Mouse (Mus musculus): ENCODE data around the gene Gse1.

The Gse1 gene

DNA sequence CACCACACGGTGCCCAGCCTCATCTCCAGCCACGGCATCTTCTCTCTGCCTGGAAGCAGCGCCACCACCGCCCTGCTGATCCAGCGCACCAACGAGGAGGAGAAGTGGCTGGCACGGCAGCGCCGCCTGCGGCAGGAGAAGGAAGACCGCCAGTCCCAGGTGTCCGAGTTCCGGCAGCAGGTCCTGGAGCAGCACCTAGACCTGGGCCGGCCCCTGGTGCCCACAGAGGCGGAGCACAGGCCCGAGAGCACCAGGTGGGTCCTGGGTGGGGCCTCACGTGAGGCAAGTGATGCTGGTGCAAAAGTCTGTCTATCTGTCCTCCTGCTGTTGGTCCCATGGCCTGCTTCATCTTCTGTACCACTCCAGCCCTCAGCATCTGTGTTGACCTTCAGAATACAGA lies 340.9 kb downstream of the Gse1 start:
- DNase-seq (ENCODE audit: low read depth, low spot score) = no peak

DNA sequence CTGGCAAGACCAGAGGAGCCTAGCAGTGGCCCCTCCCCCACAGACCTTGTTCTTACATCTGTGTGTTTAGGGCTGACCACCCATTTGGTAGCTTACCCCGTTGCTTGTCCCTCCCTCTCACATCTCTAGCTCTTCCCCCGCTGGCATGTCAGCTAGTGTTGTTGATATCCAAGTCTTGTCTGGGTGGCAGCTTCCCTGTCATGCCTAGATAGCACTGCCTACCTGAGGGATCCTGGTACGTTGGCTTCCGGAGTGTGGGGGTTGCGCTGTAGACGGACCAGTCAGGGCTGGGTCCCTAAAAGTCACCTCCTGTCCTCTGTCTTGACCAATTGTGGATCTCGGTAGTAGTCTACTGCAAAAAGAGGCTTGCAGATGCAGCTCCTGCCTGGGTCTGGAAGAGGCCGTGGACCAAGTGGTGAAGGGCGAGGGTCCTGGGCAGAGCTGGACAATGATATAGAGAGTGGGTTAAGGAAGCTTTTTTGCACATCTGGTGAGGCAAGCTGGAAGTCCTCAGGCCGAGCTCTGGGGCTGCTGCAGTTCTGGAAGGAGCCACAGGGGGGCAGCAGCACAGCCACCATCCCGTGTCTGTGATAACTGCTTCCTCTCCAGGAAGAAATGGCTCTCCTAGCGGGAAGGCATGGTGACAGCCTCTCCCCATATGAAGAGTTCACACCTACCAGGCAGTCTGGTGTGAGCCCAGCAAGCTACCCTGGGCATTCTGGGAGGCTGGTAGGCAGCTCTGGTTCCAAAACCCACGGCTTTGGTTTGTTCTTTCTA lies 341.9 kb downstream of the Gse1 start:
- DNase-seq (ENCODE audit: low read depth, low spot score) = peak; percentile 57

DNA sequence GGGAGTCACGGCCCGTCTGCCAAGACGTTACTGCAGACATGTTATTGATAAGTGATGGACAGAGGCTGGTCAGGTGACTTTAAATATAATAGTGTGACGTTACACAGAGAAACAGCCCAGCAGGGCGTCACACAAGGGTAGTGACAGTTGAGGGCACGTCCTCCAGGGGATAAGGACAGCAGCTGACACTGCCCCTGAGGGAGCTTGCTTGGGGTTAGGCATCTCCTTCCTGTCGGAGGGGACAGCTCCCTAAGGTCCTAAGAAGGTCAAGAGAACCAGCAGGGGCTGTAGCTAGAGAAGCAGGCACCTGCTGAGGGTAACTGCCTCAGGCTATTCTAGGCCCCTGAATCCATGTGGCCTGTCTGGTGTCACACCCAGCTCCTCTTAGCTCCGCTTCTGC lies 343.3 kb downstream of the Gse1 start:
- no peak for DNase-seq (ENCODE audit: low read depth, low spot score)

DNA sequence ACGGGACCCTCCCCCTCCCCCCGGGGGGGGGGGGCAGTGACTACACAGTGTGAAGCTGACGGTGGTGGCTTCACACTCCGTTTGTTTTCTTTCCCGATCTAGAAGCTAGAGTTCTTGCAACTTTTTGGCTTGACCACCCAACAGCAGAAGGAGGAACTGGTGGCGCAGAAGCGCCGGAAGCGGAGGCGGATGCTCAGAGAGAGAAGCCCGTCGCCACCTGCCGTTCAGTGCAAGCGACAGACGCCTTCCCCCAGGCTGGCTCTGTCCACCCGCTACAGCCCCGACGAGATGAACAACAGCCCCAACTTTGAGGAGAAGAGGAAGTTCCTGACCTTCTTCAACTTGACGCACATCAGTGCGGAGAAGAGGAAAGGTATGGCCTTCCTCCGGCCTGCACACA lies 344.3 kb downstream of the Gse1 start:
- DNase-seq (ENCODE audit: low read depth, low spot score) = no peak

DNA sequence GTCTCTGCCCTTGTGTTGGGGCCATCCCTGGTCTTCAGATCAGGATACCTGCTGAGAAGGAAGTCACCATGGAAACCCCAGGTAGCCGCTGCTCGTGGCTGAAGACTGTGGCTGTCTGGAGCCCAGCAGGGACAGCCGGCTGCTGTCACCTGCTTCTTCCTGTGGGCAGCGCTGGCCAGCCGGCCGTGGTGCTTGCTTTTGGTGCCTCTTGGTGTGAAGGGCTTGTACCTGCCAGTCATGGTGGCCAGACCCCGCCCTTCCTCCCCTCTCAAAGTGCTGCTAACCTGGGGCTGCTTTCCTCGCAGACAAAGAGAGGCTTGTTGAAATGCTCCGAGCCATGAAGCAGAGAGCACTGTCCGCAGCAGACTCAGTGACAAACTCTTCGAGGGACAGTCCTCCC lies 345.6 kb downstream of the Gse1 start:
- no peak for DNase-seq (ENCODE audit: low read depth, low spot score)

DNA sequence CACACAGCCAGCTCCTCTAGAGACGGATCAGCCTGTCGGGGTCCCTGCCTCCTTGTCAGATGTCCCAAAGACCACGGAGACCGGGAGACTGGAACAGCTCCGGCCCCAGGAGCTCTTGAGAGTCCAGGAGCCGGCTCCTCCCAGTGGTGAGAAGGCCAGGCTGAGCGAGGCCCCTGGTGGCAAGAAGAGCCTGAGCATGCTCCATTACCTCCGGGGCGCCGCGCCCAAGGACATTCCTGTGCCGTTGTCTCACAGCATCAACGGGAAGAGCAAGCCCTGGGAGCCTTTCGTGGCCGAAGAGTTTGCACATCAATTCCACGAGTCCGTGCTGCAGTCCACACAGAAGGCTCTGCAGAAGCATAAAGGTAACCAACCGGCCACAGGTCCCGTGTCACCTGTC lies 346.7 kb downstream of the Gse1 start:
- DNase-seq (ENCODE audit: low read depth, low spot score) = no peak

DNA sequence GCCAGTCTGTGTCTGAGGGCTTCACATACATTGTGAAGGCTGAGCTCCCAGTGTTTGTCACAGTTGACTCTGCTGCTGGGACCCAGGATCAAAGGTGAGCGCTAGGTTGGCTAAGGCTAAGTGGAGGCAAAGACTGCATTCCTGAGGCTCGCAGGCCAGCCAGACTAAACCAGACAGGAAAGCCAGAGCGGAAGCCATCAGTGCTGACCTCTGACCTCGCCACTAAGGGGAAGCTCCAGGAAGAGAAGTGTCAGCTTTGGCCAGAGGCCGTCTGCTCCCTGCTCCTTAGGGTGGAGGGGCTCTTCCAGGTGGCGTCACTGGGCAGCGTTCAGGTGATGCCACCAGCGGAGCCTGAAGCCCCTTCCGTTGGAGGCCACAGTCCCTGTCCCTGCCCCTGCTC lies 347.5 kb downstream of the Gse1 start:
- no peak for DNase-seq (ENCODE audit: low read depth, low spot score)

DNA sequence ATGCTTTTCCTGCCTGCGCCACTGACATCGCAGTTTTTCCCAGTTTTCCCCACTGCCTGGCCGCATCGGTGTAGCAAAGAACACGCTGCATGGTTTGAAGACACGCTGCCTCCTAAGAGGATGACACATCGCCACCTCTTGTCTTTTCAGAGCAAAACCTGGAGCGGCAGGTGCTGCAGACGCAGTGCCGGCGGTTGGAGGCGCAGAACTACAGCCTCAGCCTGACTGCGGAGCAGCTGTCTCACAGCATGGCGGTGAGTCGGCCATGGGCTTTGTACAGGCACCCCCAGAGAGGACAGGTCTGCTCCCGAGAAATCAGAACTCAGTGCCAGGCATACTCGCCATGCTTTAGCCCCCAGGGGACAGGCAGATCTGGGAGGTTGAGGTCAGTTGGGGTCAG lies 349.6 kb downstream of the Gse1 start:
- DNase-seq (ENCODE audit: low read depth, low spot score) = no peak

DNA sequence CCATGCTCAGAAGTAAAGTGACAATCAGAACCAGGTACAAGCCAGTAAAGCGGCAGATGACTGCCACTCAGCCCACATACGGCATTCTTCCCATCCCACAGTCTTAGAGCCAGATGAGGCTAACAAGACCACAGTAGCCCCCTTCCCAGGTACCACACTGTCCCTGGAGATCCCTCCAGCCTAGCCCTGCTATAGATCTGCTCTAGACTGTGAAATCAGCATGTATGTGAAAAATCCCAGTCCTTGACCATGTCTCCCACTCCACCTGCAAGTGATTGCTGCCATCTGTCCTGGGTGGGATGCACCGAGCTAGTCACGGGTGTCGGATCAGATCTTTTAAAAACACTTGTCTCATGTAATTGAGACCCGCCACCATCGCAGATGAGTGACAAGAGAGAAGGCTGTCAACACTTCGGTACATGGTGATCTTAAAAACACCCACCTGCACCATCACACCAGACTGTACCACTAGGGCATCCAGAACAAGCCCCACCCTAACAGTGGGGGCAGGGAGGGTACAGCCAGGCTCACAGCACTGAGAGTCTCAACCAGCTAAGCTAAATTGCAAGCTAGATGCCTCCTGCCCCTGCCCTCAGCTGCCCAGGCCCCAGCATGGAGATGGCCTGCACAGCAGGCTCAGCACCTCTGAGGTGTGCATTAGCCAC lies 352.2 kb downstream of the Gse1 start:
- no peak for DNase-seq (ENCODE audit: low read depth, low spot score)

DNA sequence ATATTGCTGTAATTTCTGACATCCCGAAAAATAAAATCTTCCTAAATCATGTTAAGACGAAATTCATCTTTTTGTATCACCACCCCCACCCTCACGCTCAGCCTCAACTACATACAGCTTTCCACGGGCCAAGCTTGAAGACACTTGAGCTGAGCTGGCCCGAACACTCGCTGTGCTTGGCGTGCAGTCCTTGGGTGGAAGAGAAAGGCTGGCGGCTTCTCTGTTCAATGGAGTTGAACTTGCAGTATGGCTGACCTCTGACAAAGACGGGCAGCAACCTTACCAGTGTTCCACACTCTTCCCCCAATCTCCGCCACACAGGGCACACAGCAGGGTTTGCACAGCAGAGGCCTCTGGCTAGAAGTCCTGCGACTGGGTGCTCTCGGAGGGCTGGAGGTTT lies 353.1 kb downstream of the Gse1 start:
- DNase-seq (ENCODE audit: low read depth, low spot score) = no peak

DNA sequence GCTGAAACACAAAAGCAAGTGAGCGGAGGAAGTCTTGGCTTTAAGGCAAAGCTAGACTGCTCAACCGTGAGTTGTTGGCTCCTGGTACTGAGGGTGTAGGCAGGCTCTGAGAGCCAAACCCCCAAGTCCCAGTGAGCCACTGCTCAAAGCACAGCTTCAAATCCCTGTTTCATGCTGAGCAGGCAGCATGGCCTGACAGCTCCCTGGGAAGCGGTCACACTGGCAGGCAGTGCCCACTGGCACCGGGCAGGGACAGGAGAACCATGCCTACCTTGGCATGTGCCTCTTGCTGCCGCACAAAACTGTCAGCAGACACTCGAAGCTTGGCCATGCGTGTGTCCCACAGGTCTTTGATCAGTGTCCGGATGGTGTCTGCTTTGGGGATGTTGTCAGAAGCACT lies 353.6 kb downstream of the Gse1 start:
- DNase-seq (ENCODE audit: low read depth, low spot score) = no peak

DNA sequence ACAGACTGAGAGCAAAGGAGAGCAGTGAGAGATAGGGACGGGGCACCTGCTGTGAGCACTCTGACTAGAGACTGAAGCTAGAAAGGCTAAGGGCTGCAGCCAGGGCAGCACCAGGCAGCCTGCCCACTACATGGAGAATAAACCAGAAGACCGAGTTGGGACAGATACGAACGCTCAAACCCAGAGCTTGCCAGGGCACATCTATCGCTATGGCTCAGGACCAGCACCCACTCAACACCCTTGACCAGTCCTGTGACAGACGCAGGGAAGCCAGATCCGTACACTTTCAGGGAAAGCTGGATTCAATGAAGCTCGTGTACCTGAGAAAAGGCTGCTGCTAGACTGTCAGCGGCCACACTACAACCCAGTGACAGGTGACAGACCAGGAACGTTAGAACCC lies 357.3 kb downstream of the Gse1 start:
- DNase-seq (ENCODE audit: low read depth, low spot score) = no peak

DNA sequence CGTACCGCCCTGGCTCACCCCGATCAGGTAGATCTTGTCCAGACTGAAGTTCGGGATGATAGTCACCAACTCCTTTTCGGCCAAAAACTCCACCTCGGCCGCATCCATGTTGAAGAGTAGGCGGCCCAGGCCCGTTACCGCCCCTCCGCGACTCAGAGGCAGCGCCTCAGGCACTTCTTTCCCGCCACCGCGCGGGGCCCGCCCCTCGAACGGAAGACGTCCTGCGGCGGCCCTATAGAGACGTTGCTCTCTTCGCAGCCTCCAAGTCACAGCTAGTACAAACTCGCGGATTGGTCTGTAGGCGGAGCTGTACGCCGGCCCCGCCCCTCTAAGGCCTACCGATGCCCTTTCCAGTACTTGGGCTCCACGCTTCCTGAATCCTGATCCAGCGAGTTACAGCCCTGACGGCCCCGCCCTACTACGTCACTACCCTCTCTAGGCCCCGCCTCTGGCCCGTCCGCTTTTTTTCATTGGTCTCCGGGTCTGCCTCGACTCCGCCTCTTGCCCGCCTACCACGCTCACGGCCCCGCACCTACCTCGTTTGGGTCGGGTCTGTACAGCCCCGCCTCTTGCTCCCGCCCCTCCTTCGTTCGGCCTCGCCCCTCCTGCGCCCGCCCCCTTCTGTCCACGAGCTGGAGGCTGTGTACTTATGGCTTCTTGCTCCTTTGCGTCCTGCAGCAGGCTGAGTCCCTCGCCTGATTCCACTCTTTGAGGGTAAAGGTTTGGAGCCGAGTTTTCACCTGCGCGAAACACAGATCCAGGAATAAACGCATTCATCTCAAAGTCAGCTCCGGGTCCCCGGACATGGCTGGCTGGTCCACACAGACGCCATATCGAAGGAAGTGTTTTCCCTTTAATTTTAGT lies 360.9 kb downstream of the Gse1 start, which contains the start of gene Gins2:
TSS of gene Gins2 (minus strand) at position 397 of the 864 bp plus-strand sequence.
- peak; percentile 98 for DNase-seq (ENCODE audit: low read depth, low spot score)

DNA sequence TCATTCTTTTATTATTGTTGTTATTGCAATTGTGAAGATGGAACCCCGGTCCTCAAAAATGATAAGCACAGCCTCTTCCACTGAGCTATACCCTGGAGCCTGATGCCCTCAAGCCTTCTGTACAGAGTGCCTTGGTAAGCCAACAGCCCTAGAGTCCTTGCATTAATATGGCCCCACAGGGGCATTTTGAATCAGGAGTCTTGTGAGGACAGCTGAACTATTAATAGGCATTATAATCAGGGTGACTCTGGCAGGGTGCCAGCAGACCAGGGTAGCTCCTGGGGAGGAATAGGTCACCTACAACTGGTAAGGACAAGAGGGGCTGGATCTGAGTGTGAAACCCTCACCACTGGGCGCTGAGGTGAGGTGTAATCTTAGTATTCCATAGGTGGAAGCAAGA lies 361.7 kb downstream of the Gse1 start:
- no peak for DNase-seq (ENCODE audit: low read depth, low spot score)

DNA sequence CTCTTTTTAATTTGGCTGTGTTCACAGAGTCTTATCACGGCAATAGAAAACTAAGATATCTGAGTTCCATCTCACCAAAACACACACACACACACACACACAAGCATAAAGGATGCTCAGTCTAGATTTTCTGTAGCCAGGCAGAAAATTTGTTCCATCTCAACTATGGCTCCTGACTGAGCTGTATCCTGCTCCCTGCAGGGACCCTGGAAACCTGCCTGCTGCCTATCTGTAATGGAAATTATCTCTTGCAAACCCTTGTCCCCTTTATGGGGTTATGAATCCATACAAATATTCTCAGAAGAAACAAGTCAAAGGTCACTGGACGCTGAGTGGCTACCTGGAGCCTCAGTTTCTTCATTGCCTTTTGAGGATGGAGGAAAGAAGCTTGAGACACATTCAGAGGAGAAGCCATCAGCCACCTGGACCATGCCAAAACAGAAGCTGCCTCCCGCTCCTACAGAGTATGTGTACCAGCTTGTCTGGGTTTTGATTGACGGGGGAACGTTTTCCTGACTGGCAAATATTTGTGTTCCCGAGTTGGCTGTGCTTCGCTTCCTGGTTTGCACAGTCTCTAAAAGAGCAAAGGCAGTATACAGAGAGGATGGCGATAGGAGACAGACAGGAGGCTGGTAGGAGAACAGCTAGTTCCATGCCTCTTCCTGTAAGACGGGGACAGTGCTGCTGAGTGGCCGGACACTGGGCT lies 363.5 kb downstream of the Gse1 start:
- no peak for DNase-seq (ENCODE audit: low read depth, low spot score)

DNA sequence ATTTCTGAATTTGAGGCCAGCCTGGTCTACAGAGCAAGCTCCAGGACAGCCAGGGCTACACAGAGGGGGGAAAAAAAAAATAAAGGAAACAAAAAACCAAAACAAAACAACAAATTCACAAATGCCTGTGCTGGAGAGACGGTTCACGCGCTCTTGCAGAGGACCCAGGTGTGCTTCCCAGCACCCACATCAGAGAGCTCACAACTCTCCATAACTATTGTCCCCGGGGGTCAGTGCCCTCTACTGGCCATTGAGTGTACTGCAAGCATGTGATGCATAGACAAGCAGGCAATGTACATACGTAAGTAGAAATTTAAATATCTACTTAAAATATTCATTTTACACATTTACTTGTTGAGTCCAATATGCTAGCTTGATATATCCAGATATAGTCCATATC lies 366.3 kb downstream of the Gse1 start:
- peak; percentile 31 for DNase-seq (ENCODE audit: low read depth, low spot score)

DNA sequence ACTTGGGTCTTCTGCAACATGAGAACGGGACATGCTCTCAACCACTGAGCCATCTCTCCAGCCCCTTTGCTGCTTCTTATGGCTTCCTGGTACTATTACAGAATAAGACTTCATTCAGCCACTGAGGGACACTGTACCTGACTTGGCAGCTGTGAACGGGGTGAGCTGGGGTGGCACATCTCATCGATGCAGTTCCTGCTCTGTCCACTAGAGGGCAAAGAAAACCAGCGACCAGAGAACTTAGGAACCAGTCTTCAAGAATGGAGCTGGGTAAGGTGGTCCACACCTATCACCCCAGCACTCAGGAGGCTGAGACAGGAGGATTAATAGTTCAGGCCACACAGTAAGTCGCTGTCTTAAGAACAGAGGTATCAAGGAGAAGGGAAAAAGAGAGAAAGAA lies 367.7 kb downstream of the Gse1 start:
- peak; percentile 63 for DNase-seq (ENCODE audit: low read depth, low spot score)

DNA sequence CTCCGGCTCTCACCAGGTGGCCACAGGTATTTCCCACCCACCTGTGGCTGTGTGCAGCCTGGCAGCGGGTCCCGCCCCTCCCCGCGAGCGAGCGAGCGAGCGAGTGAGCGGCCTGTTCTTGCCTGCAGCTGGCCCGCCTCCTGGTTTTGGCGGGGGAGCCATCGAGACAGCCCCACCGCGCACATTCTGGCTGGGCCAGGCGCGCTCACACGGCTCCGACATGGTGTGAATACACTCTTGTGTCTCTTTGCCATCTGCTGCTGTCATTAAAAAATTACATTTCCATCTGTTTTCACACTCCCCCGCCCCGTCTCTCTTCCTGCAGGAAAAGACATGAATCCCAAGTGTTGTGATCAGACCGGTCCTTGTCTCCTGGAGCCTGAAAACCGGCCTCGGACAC lies 370.3 kb downstream of the Gse1 start:
- DNase-seq (ENCODE audit: low read depth, low spot score) = no peak

DNA sequence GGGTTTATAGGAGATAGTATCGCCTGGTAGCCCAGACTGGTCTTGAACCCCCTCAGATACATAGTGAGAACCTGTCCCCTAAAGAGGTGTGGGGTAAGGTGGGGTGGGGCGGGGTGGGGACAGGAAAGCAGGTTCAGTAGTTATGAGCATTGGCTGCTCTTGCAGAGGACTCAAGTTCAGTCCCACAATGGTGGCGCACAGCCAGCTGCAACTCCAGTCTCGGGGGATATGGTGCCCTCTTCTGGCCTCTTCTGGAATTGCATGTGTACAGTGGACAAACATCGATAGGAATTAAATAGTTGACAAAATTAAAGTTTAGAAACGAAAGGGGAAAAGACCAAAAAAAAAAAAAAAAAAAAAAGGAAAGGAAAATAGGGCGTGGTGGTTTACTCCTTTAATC lies 371.2 kb downstream of the Gse1 start:
- DNase-seq (ENCODE audit: low read depth, low spot score) = peak; percentile 55

DNA sequence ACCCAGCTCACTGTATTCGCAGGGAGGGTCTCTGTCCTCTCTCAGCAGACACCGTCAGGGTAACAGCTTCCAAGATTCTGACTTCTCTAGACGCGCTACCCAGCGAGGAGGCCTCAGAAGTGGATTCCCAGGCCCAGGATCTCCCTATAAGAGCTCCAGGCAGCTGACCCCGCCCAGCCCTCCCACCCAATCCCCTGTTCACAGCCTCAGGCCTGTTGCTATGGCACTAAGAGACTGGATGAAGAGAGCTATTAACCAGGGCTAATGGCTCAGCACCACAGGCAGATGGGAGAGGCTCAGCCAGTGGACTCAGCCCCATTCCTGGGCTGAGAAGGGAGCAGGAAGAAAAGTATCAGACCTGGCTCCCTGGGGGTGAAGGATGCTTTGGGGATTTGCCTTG lies 374.4 kb downstream of the Gse1 start:
- no peak for DNase-seq (ENCODE audit: low read depth, low spot score)

DNA sequence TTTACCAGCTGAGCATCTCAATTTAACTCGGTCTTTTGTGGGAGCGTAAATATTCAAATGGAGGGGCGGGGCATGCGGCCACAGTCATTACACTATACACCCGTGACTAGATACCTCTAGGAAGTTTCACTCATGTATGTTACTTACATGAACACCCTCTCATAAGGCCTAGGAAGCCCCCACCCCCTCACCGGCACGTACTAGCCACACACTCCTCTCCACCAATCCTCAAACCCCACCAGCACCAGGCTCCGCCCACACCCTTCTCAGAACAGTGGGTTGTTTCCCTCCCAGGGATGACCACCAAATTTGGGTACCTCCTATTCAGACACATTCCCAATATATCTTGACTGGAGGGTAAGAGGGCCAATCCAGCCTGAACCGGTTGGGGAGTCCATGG lies 379.2 kb downstream of the Gse1 start:
- no peak for DNase-seq (ENCODE audit: low read depth, low spot score)

DNA sequence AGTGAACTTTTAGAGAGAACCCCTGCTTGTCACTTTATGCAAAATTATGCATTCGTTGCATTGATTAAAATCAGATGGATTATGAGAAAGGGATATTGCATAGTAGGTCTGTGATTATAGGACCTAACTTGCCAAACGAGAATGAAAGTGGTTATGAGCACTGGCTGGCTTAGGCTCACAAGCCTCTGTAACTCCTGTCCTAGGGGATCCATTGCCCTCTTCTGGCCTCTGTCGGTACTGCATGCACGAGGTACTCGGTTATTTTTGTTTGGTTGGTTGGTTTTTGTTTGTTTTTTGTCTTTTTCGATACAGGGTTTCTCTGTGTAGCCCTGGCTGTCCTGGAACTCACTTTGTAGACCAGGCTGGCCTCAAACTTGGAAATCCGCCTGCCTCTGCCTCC lies 379.6 kb downstream of the Gse1 start:
- peak; percentile 57 for DNase-seq (ENCODE audit: low read depth, low spot score)

Data from c-Kit-negative CD71-positive TER-119-positive erythroid progenitor cells, embryonic 14.5 days (primary cell).